Mouse (Mus musculus) midbrain, embryonic 14.5 days (tissue): Measurements from ENCODE around the gene Hemgn. TPM values are rescaled to one million over a fixed set of nuclear protein-coding genes. Genes with fewer than 3 reads are reported as not detected.

Experiments
- ATAC-seq: fragments of 200-750 bp; cut with Nextera tagmentation; 2 replicates; pipeline ENCODE4 v1.8.0; 2017; ENCODE audit warnings: moderate number of reproducible peaks, moderate library complexity; ENCODE audit not compliant: low FRiP score, low TSS enrichment
- DNase-seq: peaks from one replicate; pipeline ENCODE4 v3.0.0-alpha.2; 2015
- H3K27ac ChIP-seq: fragments of 300-500 bp; sonication (generic); replicated peaks from 2 replicates; pipeline ENCODE4 v1.5.1; 2014; ENCODE audit warnings: mild to moderate bottlenecking, low read depth, low read length, moderate library complexity
- H3K27me3 ChIP-seq: fragments of 300-500 bp; sonication (generic); 2 replicates; pipeline ENCODE4 v1.6.1; 2014; ENCODE audit warnings: low read length, control low read depth, mixed read lengths; ENCODE audit not compliant: control insufficient read depth, insufficient read depth
- H3K36me3 ChIP-seq: fragments of 300-500 bp; sonication (generic); 2 replicates; pipeline ENCODE4 v1.6.1; 2014; ENCODE audit warnings: low read length, control low read depth; ENCODE audit not compliant: control insufficient read depth, insufficient read depth
- H3K4me1 ChIP-seq: fragments of 300-500 bp; sonication (generic); 2 replicates; pipeline ENCODE4 v1.6.1; 2014; ENCODE audit warnings: mild to moderate bottlenecking, antibody characterized with exemption, low read length, control low read depth; ENCODE audit not compliant: control insufficient read depth, insufficient read depth
- H3K4me2 ChIP-seq: fragments of 300-500 bp; sonication (generic); 2 replicates; pipeline ENCODE4 v1.6.1; 2014; ENCODE audit warnings: mild to moderate bottlenecking, low read length, moderate library complexity
- H3K4me3 ChIP-seq: fragments of 300-500 bp; sonication (generic); replicated peaks from 2 replicates; pipeline ENCODE4 v1.5.1; 2014; ENCODE audit warnings: low read depth, low read length
- H3K9ac ChIP-seq: fragments of 300-500 bp; sonication (generic); replicated peaks from 2 replicates; pipeline ENCODE4 v1.6.1; 2014; ENCODE audit warnings: mild to moderate bottlenecking, low read length, moderate library complexity
- H3K9me3 ChIP-seq: fragments of 300-500 bp; sonication (generic); 2 replicates; pipeline ENCODE4 v1.6.1; 2016; ENCODE audit warnings: low read length, control low read depth, mixed read lengths; ENCODE audit not compliant: control insufficient read depth
- WGBS: fragments of 180-500 bp; shearing (Covaris S2); extraction: QIAGEN DNeasy Blood & Tissue Kit; methylation state at CpG from one replicate; pipeline ENCODE4 v1.1.7; 2014; 5-methylcytosine and 5-hydroxymethylcytosine counted together
- polyA plus RNA-seq: library from polyadenylated mRNA; unstranded; fragments of >200 nt; fragmentation: Nextera tagmentation; extraction: Ambion mirVana; gene quantifications from 2 replicates; pipeline ENCODE4 v1.2.1, GENCODE M21; 2014

Gene Hemgn
- 0.12 TPM in 1 of 2 replicates, not detected in the other for polyA plus RNA-seq

GRCm38 (mm10) chr4:46413406-46413805 lies at the start of gene Hemgn:
Gene Hemgn, minus strand, starts transcription at chr4:46413506.
- Histone ChIP-seq H3K9me3 (no peaks in the 10 kb centered on the region), H3K4me1 (no peaks in the 10 kb centered on the region), H3K27ac (no peak within 1 kb of the TSS), H3K4me3 (no peak within 1 kb of the TSS), H3K9ac (no peak within 1 kb of the TSS), H3K4me2 (no peak within 1 kb of the TSS), H3K27me3 (no peaks in the 10 kb centered on the region), H3K36me3 (no peaks in the 10 kb centered on the region)
- ATAC-seq = no peak
- WGBS = 84% methylated on average over 7 of the region's 7 CpGs
- DNase-seq = no peak

- DNase-seq = no peak
- ATAC-seq = no peak
- WGBS = 97% methylated on average over 2 of the region's 2 CpGs
- Histone ChIP-seq H3K27me3 (no peaks in the 10 kb centered on the region), H3K4me3 (no peak overlapping the region), H3K27ac (no peak overlapping the region), H3K4me2 (no peak overlapping the region), H3K9ac (no peak overlapping the region), H3K36me3 (0 out of 2 replicates have a peak, but pooled peaks cover 5% of the 10 kb centered on the region), H3K4me1 (peaks cover 1% of the 10 kb centered on the region; the same call in 1 of the 2 replicates), H3K9me3 (no peaks in the 10 kb centered on the region)
Measured at GRCm38 (mm10) chr4:46458411-46458810, 45.1 kb upstream of the Hemgn start.

GRCm38 (mm10) chr4:46457186-46457585 lies 43.9 kb upstream of the Hemgn start:
- H3K27me3 ChIP-seq = no peaks in the 10 kb centered on the region
- no peak overlapping the region for H3K4me3 ChIP-seq
- H3K4me2 ChIP-seq = no peak overlapping the region

GRCm38 (mm10) chr4:46456762-46457161 lies 43.5 kb upstream of the Hemgn start:
- no peak overlapping the region for H3K9ac ChIP-seq
- 93% methylated on average over 4 of the region's 4 CpGs for WGBS
- H3K9me3 ChIP-seq = no peaks in the 10 kb centered on the region
- no peak overlapping the region for H3K4me2 ChIP-seq
- ATAC-seq = no peak
- no peak overlapping the region for H3K4me3 ChIP-seq
- peaks cover 13% of the 10 kb centered on the region; the same call in 1 of the 2 replicates for H3K4me1 ChIP-seq
- H3K36me3 ChIP-seq = 0 out of 2 replicates have a peak, but pooled peaks cover 5% of the 10 kb centered on the region
- no peak for DNase-seq
- H3K27ac ChIP-seq = no peak overlapping the region
- no peaks in the 10 kb centered on the region for H3K27me3 ChIP-seq

More at GRCm38 (mm10) chr4:46457186-46457585, 43.9 kb upstream of the Hemgn start:
- H3K36me3 ChIP-seq = 0 out of 2 replicates have a peak, but pooled peaks cover 5% of the 10 kb centered on the region
- no peak overlapping the region for H3K9ac ChIP-seq
- ATAC-seq (no peak), DNase-seq (no peak)
- WGBS = 94% methylated on average over 3 of the region's 3 CpGs
- H3K27ac ChIP-seq = no peak overlapping the region
- H3K4me1 ChIP-seq = peaks cover 13% of the 10 kb centered on the region; the same call in 1 of the 2 replicates
- H3K9me3 ChIP-seq = no peaks in the 10 kb centered on the region

- Histone ChIP-seq H3K9ac (no peak overlapping the region), H3K4me2 (no peak overlapping the region), H3K4me1 (peaks cover 13% of the 10 kb centered on the region; the same call in 1 of the 2 replicates), H3K36me3 (no peaks in the 10 kb centered on the region), H3K27me3 (no peaks in the 10 kb centered on the region), H3K9me3 (no peaks in the 10 kb centered on the region), H3K27ac (no peak overlapping the region), H3K4me3 (no peak overlapping the region)
- ATAC-seq (no peak), DNase-seq (no peak)
- 85% methylated on average over 5 of the region's 5 CpGs for WGBS
Measured at GRCm38 (mm10) chr4:46454097-46454864, 41.0 kb upstream of the Hemgn start.

- H3K27ac ChIP-seq = peak overlapping the region; percentile 97
Measured at GRCm38 (mm10) chr4:46452855-46453719, 39.8 kb upstream of the Hemgn start.

GRCm38 (mm10) chr4:46452481-46452850 lies 39.2 kb upstream of the Hemgn start:
- Histone ChIP-seq H3K4me2 (peak overlapping the region; percentile 91), H3K4me3 (peak overlapping the region; percentile 78), H3K36me3 (no peaks in the 10 kb centered on the region), H3K27ac (peak overlapping the region; percentile 97), H3K27me3 (no peaks in the 10 kb centered on the region), H3K9ac (peak overlapping the region; percentile 87), H3K4me1 (peaks cover 13% of the 10 kb centered on the region; the same call in 1 of the 2 replicates), H3K9me3 (no peaks in the 10 kb centered on the region)
- DNase-seq (no peak), ATAC-seq (peak; percentile 18; the same call in 1 of the 2 replicates)
- under 1% methylated on average over 19 of the region's 19 CpGs for WGBS

More at GRCm38 (mm10) chr4:46452855-46453719, 39.8 kb upstream of the Hemgn start:
- Histone ChIP-seq H3K4me3 (peak overlapping the region; percentile 78), H3K36me3 (no peaks in the 10 kb centered on the region), H3K27me3 (no peaks in the 10 kb centered on the region), H3K9me3 (no peaks in the 10 kb centered on the region), H3K9ac (peak overlapping the region; percentile 87; the same call in 1 of the 2 replicates), H3K4me1 (peaks cover 13% of the 10 kb centered on the region; the same call in 1 of the 2 replicates), H3K4me2 (peak overlapping the region; percentile 91)
- ATAC-seq (no peak), DNase-seq (no peak)
- WGBS = 41% methylated on average over 13 of the region's 13 CpGs

GRCm38 (mm10) chr4:46451758-46452480 lies 38.6 kb upstream of the Hemgn start:
- Histone ChIP-seq H3K4me2 (peak overlapping the region; percentile 91), H3K9ac (peak overlapping the region; percentile 87), H3K36me3 (no peaks in the 10 kb centered on the region), H3K4me1 (peaks cover 13% of the 10 kb centered on the region; the same call in 1 of the 2 replicates), H3K4me3 (peak overlapping the region; percentile 78), H3K27ac (peak overlapping the region; percentile 97), H3K27me3 (no peaks in the 10 kb centered on the region), H3K9me3 (no peaks in the 10 kb centered on the region)
- under 1% methylated on average over 109 of the region's 111 CpGs for WGBS
- DNase-seq (peak; percentile 91), ATAC-seq (peak; percentile 56; the same call in 1 of the 2 replicates)
